Mouse (Mus musculus) megakaryocyte, embryonic 14.5 days (primary cell): ENCODE results near the gene Enox1.

ENCODE experiments used
- FLI1 ChIP-seq: IDR thresholded peaks from 2 replicates; pipeline ENCODE4 v1.6.1; 2012; ENCODE audit warnings: low read length, inconsistent platforms, mixed read lengths
- GATA1 ChIP-seq: IDR thresholded peaks from 3 replicates; pipeline ENCODE4 v1.6.1; 2012; ENCODE audit warnings: mixed read lengths, low read length, inconsistent platforms, borderline replicate concordance

GRCm38 (mm10) chr14:77601446-77601845, 444.9 kb downstream of the Enox1 start:
- no peak for TF ChIP-seq GATA1
- TF ChIP-seq FLI1: no peak
